Mouse (Mus musculus): ENCODE results near the gene Rgs16.

DNA sequence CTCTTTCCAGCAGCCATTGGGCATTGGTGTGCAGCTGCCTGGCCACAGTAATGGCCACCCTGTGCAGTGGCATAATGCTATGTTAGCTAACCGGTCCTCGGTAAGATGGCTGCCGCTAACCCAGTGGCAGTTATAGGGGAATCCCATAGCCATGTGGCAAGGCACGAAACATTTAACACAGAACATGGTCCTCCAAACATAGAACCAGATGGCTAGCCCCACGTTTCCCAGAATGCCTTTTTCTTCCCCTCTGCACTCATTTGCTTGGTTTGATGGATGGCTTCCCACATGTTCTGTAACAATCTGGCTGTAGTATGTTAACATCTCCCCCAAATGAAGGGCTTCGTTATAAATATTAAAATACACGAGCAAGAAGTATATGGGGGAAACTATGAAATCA lies 36.1 kb downstream of the Rgs16 start:
- no peak for TF ChIP-seq POLR2A (IDR thresholded peaks at IDR 0.05; ENCODE audit: extremely low read depth, insufficient read depth, low read length)
- no peak for TF ChIP-seq CTCF (IDR thresholded peaks at IDR 0.05; ENCODE audit: extremely low read depth, insufficient read depth, low read length)
